Mouse (Mus musculus) spleen, adult 2 months (tissue): ENCODE measurements around the gene Tnfaip6. TPM values are rescaled to one million over a fixed set of nuclear protein-coding genes. Genes with fewer than 3 reads are reported as not detected.

Experiments used
- DNase-seq, 2 experiments: peaks; one replicate each; pipeline versions ENCODE4 v3.0.0 to v3.0.0-alpha.2; 2012 to 2021; ENCODE audit warnings: low spot score in 2 of 2, low read depth in 1 of 2
- H3K27ac ChIP-seq: fragments of 200-500 bp; 2 replicates; pipeline ENCODE4 v1.5.1; 2012; ENCODE audit warnings: low read length, inconsistent platforms; ENCODE audit not compliant: insufficient read depth
- H3K27me3 ChIP-seq: fragments of 200-500 bp; 2 replicates; pipeline ENCODE4 v1.6.1; 2012; ENCODE audit warnings: mild to moderate bottlenecking, moderate library complexity, low read length, inconsistent platforms; ENCODE audit not compliant: control insufficient read depth, insufficient read depth
- H3K36me3 ChIP-seq: fragments of 200-500 bp; 2 replicates; pipeline ENCODE4 v1.6.1; 2012; ENCODE audit warnings: mild to moderate bottlenecking, low read length, inconsistent platforms; ENCODE audit not compliant: control insufficient read depth, insufficient read depth
- H3K4me1 ChIP-seq: fragments of 200-500 bp; 2 replicates; pipeline ENCODE4 v1.6.1; 2011; ENCODE audit warnings: inconsistent platforms; ENCODE audit not compliant: control insufficient read depth, insufficient read depth, insufficient read length
- H3K4me3 ChIP-seq: fragments of 200-500 bp; 2 replicates; pipeline ENCODE4 v1.5.1; 2011; ENCODE audit warnings: mild to moderate bottlenecking, inconsistent platforms; ENCODE audit not compliant: insufficient read depth, insufficient read length; ENCODE audit errors: extremely low read depth
- CTCF ChIP-seq: fragments of 200-500 bp; IDR thresholded peaks from 2 replicates; pipeline ENCODE4 v1.5.1; 2011; ENCODE audit warnings: mild to moderate bottlenecking, inconsistent platforms; ENCODE audit not compliant: insufficient read depth, insufficient read length, insufficient replicate concordance; ENCODE audit errors: extremely low read depth
- POLR2A ChIP-seq: fragments of 200-500 bp; IDR thresholded peaks from 2 replicates; pipeline ENCODE4 v1.6.1; 2011; ENCODE audit warnings: low read depth, low read length, inconsistent platforms
- WGBS: fragments of 180-500 bp; shearing (Covaris S2); methylation state at CpG from one replicate; pipeline ENCODE4 v1.1.7; 2018; 5-methylcytosine and 5-hydroxymethylcytosine counted together
- polyA plus RNA-seq: library from polyadenylated mRNA; depleted of rRNA; stranded (reverse); fragments of >200 nt; gene quantifications from 2 replicates; pipeline ENCODE4 v1.2.3, GENCODE M21; 2012

Gene Tnfaip6
- polyA plus RNA-seq, 1 experiment, result 0.07 TPM

- DNase-seq, result no peak
- Histone ChIP-seq H3K27me3 (no peaks in the 10 kb centered on the region), H3K36me3 (peaks cover 1% of the 10 kb centered on the region; the same call in 1 of the 2 replicates), H3K4me1 (no peaks in the 10 kb centered on the region), H3K27ac (no peak overlapping the region), H3K4me3 (no peak overlapping the region)
- TF ChIP-seq POLR2A, result no peak
- TF ChIP-seq CTCF, result no peak
- 90% methylated on average over 5 of the region's 5 CpGs for WGBS
These were observed 33.0 kb downstream of the Tnfaip6 start for GRCm38 (mm10) chr2:52070816-52071215.

DNA sequence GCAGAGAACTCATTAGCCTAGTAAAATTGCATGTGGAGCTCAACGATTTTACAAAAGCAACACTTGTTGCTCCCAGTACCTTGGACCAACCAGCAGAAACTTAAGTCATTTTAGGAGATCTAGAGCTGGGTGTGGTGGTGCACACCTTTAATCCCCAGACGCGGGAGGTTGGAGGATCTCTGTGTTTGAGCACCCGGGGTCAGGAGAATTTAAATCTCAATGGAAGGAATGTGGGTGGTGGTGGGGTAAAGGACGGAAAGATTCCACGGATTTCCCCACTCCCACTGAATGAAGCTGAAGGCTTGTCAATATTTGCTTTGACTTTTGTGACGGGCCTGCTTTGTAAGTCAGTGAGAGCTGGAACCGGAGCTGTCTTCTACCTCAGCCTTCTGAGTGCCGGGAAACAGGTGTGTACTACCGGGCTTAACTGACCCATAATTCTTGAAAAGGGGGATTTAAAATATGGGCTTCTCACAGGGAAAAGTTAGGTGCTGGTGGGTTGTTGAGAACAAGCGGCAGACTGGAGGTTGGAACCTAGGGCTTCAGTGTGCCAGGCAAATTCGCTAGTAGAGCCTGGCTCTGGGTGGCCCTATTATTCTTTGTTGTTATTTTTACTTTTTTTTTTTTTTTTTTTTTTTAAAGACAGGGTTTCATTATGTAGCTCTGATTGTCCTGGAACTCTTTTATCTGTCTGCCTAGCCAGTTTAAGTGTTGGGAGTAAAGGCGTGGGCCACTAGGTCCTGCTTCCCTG lies 33.6 kb downstream of the Tnfaip6 start:
- DNase-seq, result no peak
- Histone ChIP-seq H3K4me3 (no peak overlapping the region), H3K27me3 (no peaks in the 10 kb centered on the region), H3K36me3 (peaks cover 2% of the 10 kb centered on the region), H3K27ac (no peak overlapping the region), H3K4me1 (no peaks in the 10 kb centered on the region)
- TF ChIP-seq CTCF (no peak), POLR2A (no peak)
- 95% methylated on average over 13 of the region's 13 CpGs for WGBS

DNA sequence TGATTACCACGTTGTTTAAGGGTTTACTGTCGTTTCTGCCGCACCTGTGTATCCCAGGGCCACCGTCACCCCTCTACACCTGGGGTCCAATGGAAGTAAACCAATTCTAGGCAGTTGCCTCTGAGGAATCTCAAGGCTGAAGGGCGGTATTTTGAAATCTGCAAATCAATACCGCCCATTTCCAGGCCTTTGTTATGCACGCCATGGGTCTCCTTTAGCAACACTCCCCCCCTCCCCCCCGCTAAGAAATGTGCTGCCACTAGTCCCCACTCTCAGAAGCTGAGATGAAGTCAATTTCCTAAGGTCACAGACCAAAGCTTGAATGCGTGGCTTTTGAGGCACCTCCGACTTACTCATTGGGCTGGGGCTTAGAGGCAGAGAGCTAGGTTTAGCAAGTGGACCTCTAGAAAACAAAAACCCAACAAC lies 34.3 kb downstream of the Tnfaip6 start:
- no peak for TF ChIP-seq POLR2A
- no peak for TF ChIP-seq CTCF
- 41% methylated on average over 10 of the region's 10 CpGs for WGBS

DNA sequence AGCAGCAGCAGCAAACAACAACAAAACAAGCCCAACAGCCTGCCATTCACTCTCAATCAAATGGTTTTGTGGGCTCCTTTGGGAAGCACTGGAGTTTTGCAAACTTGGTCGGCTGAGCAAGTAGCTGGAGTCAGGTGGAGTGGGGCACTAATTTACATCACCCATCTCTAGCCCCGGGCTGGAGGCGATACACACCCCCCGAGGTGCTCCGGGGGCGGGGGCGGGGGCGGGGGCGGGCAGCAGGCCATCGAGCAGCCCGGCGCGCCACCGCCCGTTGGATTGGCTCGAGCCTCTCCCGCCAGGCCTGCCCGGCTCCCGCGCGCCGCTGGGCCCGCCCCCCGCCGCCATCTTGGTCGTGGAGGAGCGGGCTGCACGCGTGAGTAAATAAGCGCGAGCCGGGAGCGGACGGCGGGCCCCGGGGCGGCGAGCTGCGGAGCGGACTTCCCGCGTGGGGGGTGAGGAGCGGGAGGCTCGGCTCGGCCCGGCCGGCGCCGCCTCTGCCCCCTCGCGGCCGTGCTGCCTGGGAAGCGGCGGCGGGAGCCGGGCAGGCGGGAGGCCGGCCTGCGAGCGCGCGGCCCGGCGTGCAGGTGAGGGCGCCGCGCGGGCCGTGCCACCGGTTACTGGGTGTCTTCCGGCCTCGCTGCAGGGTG lies 34.8 kb downstream of the Tnfaip6 start, which contains the start of gene Rif1:
Gene Rif1, plus strand, starts transcription at position 342 of the 650 bp plus-strand sequence.
- peaks cover 3% of the 10 kb centered on the region for H3K36me3 ChIP-seq
- TF ChIP-seq POLR2A, result no peak
- no peak for TF ChIP-seq CTCF
- peak within 1 kb of the TSS; percentile 92 for H3K4me3 ChIP-seq
- H3K4me1 ChIP-seq, result no peaks in the 10 kb centered on the region
- H3K27me3 ChIP-seq, result no peaks in the 10 kb centered on the region
- WGBS, result under 1% methylated on average over 50 of the region's 72 CpGs
- H3K27ac ChIP-seq, result peak within 1 kb of the TSS; percentile 66
- DNase-seq, result peak; percentile 25 to 79

More for the DNA sequence above, 34.3 kb downstream of the Tnfaip6 start:
- H3K27me3 ChIP-seq, result no peaks in the 10 kb centered on the region
- peaks cover 2% of the 10 kb centered on the region for H3K36me3 ChIP-seq
- no peaks in the 10 kb centered on the region for H3K4me1 ChIP-seq
- H3K27ac ChIP-seq, result peak overlapping the region; percentile 23; the same call in 1 of the 2 replicates
- DNase-seq, result no peak
- peak overlapping the region; percentile 92; the same call in 1 of the 2 replicates for H3K4me3 ChIP-seq

- DNase-seq, result peak in 1 of 2 experiments; percentile 37
- peak overlapping the region; percentile 92 for H3K4me3 ChIP-seq
- no peaks in the 10 kb centered on the region for H3K27me3 ChIP-seq
- TF ChIP-seq CTCF, result no peak
- TF ChIP-seq POLR2A, result no peak
- 3% methylated on average over 56 of the region's 56 CpGs for WGBS
- no peaks in the 10 kb centered on the region for H3K4me1 ChIP-seq
- H3K36me3 ChIP-seq, result peaks cover 5% of the 10 kb centered on the region
- H3K27ac ChIP-seq, result peak overlapping the region; percentile 66
These were observed 35.5 kb downstream of the Tnfaip6 start for GRCm38 (mm10) chr2:52073141-52073904.

- 96% methylated on average over 2 of the region's 2 CpGs for WGBS
- Histone ChIP-seq H3K27ac (no peak overlapping the region), H3K4me3 (no peak overlapping the region), H3K4me1 (no peaks in the 10 kb centered on the region), H3K27me3 (no peaks in the 10 kb centered on the region), H3K36me3 (peaks cover 25% of the 10 kb centered on the region)
- no peak for TF ChIP-seq CTCF
- TF ChIP-seq POLR2A, result no peak
- DNase-seq, result no peak
These were observed 40.9 kb downstream of the Tnfaip6 start for GRCm38 (mm10) chr2:52078666-52079065.
